Mouse (Mus musculus): Measurements from ENCODE around the gene Hist2h2ab. TPM values are rescaled to one million over a fixed set of nuclear protein-coding genes. Genes with fewer than 3 reads are reported as not detected.
"Not testable (repeated sequence)": the region's sequence is repeated elsewhere in the genome, so short reads cannot be mapped to it uniquely, and the experiment has no call there.

The Hist2h2ab gene
- total RNA-seq, 2 experiments from 2014 or later, result 10.6 to 14.9 TPM

DNA sequence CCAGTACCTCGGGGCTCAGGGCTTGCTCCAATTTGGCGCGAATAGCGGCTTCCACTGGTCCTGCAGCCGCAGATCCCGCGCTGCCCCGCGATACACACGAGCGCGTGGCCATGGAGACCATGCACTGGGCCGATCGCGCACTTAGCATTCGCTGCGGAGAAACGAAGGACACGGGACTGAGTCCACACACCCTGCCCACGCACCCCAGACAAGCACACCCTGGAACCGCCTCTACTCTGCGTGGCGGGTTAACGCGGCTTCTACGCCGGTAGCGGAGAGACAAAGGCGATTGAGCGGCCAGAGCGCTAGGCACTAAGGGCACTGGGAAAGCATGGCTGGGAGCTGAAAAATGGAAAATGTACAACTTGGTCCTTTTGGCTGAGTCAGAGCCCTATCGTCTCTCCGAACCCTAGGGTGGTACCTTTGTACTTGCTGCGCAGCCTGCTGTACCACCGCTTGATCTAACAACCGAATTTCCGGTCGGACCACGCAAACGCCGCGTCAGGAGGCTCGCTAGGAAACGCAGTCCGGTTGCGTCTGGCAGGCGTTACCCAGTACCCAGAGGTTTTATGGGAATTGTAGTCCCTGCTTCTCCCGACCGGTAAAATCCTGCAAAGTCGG, 22.4 kb upstream of the Hist2h2ab start:
- intact Hi-C loops (cut with DNase I), result no loop called here
- peak; percentile 89 to 91 for DNase-seq

DNA sequence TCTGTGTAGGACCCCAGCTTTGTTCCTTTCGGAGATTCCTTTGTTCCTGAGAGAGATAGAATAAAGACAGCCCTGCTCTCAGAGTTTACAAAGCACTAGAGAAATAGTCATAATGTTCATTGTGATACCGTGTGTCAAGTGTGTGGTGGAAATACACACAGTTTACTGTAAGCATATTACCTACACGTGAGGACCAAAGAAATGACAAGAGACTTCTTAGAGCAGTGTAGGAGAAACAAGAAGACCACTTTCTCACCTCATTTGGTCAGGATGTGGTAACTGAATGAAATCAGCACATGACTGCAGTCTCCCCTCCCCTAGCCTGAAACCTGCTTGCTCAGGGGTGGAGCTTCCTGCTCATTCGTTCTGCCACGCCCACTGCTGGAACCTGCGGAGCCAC, 21.5 kb upstream of the Hist2h2ab start:
- DNase-seq, result no peak
- intact Hi-C loops (cut with DNase I), result no loop called here

DNA sequence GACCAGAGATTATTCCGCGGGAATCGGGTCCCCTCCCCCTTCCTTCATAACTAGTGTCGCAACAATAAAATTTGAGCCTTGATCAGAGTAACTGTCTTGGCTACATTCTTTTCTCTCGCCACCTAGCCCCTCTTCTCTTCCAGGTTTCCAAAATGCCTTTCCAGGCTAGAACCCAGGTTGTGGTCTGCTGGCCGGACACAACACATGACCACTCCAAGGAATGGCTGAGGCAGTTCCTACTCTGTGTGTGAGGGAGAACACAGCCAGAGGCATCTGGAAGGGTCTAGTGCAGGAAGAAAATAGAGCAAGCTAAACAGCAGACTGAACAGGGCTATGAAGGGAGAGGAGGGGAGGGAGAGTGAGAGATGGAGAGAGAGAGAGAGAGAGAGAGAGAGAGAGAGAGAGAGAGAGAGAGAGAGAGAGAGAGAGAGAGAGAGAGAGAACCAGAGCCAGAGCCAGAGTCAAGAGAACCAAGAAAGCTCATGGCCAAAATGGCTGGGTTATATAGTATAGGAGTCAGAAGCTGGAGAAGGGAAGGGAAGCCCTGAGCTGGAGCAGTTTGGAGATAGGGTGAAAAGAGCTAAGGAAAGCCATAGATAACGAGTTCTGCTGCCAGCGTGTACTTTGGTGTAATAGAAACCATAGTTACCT, 20.9 kb upstream of the Hist2h2ab start:
- DNase-seq; intact Hi-C loops (cut with DNase I): not testable (repeated sequence)

DNA sequence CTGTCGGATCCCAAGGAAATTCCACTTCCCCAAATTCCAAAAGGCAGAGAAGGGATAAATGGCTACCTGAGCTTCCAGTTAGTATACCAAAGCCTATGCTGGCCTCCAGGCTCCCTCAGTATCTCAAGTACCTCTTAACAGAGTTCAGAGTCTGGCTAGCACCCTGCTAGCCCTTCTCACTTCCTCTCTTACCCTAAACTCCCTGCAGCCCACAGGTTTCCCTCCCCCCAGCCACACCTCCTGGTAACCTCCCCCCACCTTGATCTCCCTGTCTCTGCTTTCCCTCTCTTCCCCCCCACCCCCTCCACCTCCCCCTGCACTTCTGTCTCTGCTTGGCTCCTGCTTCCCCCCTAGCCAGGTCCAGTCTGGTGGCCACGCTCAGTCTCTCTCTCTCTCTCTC, 19.9 kb upstream of the Hist2h2ab start:
- DNase-seq, result no peak
- intact Hi-C loops (cut with DNase I), result no loop called here

DNA sequence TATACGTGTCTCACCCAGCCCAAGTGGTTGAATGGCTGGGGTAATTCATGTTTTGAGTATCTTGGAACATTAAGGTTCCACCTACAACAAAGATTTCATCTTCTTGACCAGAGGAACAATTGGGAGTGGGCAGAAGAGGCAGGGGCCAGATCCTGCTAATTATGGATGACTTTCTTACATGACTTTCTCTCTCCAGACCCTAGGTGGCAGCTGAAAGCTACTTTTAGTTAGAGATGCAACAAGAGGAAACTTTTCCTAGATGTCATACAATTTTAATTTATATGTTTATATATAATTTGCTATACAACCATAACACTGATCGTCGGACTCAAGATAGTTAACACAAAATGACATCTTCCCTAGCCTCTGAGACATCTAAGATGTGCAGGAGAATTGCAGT, 11.8 kb upstream of the Hist2h2ab start:
- intact Hi-C loops (cut with DNase I), result no loop called here
- no peak for DNase-seq

DNA sequence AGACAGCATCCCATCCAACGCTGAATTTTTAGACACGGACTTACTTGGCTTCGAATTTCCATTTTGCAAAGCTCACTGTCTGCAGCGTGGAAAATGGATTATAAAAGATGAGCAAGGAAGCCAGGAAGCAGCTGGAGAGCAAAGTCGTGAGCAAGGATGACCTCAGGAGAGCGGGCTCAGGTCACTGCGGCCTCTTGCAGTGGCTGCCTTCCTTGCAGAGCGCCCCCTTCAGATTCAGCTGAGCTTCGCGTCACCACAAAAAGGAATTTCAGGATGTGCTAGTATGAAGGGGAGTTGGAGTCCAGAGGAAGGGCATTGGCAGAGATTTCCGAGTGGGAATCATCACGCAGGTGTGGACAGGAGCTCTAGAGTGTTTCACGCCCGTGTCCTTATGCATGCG, 10.4 kb upstream of the Hist2h2ab start:
- peak in 1 of 2 experiments; percentile 47 for DNase-seq
- intact Hi-C loops (cut with DNase I), result no loop called here

DNA sequence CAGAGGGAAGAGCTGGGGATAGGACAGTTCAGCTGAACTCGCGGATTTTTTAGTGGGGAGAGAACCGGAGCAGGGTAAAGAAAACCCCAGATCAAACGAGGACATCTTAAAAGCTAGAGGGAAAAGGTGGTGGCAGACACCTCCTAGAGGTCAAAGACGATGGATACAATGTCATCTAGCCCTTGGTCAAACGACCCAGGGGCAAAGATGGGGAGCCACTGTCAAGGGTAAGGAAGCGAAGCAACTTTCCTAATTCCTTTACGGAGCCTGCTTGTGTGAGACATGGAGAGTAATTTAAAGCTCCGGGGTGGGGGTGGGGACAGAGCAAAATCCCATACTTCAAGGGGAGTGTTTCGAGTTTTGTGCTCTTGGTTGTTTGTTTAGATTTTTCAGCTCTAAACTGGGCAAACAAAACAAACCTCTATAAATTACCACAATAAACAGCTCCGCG, 449 bp upstream of the Hist2h2ab start:
- intact Hi-C loops (cut with DNase I), result loop anchor here (5.0 kb wide), 1 partner anchor 152 kb away; no protein-coding TSS in a partner anchor

DNA sequence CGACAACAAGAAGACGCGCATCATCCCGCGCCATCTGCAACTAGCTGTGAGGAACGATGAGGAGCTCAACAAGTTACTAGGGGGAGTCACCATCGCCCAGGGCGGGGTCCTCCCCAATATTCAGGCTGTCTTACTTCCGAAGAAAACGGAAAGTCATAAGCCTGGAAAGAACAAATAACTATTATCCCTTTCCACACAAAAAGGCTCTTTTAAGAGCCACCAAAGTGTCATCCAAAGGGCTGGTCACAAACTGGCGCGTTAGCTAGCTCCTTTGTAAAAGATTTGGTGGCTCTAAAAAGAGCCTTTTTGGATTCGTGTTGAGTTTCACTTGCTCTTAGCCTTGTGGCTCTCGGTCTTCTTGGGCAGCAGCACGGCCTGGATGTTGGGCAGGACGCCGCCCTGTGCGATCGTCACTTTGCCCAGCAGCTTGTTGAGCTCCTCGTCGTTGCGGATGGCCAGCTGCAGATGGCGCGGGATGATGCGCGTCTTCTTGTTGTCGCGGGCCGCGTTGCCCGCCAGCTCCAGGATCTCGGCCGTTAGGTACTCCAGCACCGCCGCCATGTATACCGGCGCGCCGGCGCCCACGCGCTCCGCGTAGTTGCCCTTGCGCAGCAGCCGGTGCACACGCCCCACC, 583 bp downstream of the Hist2h2ab start:
- intact Hi-C loops (cut with DNase I), result loop anchor here (2.0 kb wide), 1 partner anchor 45 kb away; no protein-coding TSS in a partner anchor
- peak in 1 of 2 experiments; percentile 42 for DNase-seq

More for the DNA sequence above, 449 bp upstream of the Hist2h2ab start:
- peak; percentile 53 to 64 for DNase-seq

DNA sequence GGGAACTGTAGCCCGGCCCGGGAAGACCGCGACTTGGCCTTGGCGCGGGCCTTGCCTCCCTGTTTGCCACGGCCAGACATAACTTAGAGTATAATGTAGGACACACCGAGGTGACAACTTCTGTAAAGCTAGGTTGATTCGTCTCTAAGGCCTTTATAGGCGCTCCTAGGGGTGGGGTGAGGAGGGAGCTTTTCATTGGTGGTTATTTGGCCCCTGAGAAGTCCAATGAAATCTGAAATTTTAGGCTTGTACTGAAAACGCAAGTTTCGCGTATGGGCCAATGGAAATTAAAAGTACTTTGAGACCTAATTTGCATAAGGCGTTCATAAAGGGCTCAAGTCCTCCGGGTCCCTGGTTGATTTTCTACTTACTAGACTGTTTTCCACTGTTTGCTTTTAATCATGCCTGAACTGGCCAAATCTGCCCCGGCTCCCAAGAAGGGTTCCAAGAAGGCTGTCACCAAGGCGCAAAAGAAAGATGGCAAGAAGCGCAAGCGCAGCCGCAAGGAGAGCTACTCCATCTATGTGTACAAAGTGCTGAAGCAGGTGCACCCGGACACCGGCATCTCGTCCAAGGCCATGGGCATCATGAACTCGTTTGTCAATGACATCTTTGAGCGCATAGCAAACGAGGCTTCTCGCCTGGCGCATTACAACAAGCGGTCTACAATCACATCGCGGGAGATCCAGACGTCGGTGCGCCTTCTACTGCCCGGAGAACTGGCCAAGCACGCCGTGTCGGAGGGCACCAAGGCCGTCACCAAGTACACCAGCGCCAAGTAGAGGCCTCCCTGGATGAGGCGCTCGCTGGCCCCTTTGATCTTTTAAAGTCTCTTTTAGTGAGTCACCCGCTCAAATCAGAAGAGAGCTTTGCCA, 1.3 kb downstream of the Hist2h2ab start, which contains the start of the genes Hist2h2ac and Hist2h2be:
Gene Hist2h2ac, minus strand, starts transcription at position 116 of the 875 bp plus-strand sequence.
Gene Hist2h2be, plus strand, starts transcription at position 355 of the 875 bp plus-strand sequence.
- peak; percentile 91 to 93 for DNase-seq
- intact Hi-C loops (cut with DNase I), result loop anchor here (2.0 kb wide), 1 partner anchor 46 kb away; no protein-coding TSS in a partner anchor

DNA sequence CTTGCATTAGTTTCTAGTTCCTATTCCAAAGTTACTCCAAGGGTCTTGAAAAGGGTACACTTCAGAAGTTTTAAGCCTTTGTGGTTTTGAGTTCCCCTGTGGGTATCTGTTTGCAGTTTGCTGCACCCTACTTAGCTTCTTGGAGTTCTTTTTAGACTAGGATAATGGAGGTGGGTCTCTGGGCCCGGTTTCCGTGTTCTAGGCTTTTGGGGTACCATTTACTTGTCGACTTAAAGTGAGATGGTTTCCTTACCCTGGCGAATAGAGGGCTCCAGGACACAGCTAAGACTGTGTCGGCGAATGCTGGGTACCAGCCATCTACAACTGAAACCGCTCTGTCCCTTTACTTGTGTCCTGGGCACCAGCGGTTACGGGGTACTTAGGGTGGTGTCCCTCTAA, 2.0 kb downstream of the Hist2h2ab start:
- no peak for DNase-seq
- intact Hi-C loops (cut with DNase I), result loop anchor here (2.0 kb wide), 2 partner anchors 15 to 47 kb away; no protein-coding TSS in a partner anchor

DNA sequence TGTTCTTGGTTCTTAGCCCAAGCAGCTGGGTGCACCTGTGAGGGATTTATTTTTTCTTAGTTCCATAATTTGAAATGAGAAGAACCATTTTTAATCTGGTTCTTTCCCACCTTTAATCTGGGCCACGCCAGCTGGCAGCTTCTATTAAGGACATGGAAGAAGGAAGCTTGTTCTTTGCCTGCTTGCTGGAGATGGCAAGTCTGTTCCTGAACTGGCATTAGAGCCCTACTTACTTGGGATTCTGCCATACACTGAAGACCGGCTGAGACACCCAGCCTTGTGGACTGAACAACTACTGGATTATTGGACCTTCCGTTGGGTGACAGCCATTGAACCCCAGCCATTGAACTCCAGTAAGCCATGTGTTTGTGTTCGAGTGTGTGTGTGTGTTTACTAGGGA, 3.1 kb downstream of the Hist2h2ab start:
- DNase-seq, result no peak
- intact Hi-C loops (cut with DNase I), result loop anchor here (2.0 kb wide), 1 partner anchor 14 kb away; no protein-coding TSS in a partner anchor

DNA sequence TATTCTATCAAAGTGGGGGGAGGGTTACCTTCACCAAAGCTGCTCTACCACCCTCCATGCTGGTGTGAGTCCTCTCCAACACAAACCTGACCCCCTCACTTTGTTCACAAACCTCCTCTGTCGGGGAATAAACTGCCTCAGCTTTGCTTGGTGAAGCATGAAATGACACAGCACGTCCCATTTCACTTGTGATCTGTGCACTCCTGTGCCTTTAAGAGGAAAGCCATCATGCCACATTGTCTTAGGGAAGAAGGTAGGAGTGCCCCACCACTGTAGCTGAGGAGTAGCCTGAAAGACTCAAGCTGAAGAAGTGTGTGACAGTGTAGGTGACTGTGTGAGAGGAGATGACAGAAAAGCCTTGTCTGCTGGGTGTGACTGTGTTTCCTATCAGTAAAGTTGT, 5.8 kb downstream of the Hist2h2ab start:
- intact Hi-C loops (cut with DNase I), result no loop called here
- DNase-seq, result no peak

DNA sequence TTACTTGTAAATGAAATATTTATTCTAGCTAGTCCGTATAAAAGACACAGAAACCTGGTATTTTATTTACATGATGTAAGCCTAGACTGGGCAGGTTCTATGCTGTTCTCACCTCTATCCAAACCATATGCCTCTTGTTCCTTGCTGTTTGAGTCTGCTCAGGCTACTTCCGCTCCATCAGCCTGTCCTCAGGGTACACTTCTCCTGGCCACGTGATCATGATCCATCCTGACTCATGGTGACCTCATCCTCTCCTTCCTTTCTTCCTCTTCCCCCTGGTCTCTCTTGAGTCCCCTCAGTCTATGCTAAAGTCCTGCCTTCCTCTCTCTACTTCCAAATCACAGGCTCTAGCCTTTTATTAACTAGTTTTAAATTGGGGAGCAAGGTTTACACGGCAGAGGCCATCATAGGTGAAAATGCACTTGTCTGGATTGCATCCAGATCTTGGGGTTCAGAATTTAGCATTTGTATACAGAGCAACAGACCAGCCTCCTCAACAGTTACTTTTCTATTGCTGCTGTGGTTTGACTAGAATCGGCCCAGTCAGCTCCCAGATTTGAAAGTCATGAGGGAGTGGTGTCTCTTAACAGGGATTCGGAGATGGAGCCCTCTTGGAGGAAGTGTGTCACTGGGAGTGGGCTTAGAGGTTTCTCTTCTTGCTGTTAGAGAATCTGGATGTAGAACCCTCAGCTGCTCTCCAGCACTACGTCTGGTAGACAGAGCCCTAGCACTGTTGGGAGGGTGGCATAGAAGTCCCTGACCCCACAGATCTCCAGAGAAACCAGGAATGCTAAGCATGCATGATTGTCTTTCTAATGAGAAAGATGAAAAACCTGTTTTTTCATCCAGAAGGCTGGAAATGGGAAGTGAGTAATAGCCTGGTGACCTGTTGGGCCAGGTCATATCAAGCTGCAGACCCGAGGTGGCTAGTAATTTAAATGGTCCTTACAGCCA, 7.3 kb downstream of the Hist2h2ab start:
- no peak for DNase-seq
- intact Hi-C loops (cut with DNase I), result no loop called here

DNA sequence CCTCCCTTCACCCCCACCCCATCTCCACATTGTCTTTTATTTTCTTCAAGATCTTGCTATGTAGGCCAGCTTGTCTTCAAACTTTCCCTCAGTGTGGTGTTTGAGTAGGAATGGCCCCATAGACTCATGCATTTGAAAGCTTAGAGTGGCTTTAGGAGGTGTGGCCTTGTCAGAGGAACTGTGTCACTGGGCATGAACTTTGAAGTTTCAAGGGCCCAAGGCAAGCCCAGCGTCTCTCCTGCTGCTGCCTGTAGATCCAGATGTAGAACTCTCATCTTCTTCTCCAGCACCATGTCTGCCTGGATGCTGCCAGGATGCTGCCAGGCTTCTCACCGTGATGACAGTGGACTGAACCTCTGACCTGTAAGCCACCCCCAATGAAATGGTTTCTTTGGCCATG, 9.2 kb downstream of the Hist2h2ab start:
- intact Hi-C loops (cut with DNase I), result no loop called here
- no peak for DNase-seq

DNA sequence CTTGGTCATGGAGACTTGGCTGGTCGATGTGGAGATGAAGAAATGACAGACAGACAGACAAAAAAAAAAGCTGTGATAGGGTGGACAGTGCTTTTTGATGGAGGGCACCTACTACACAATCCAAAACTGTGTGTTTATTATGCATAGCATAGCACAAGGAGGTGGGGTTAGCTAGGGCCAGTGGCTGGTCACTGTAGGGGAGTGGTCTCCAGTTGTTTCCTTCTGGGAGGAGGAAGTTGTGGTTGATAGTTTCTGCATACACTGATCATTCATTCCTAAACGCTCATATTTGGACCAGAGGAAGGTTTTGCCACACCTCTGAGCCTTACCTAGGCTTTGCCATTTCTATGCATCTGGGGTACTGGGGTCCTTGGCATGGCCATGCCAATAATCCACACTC, 10.7 kb downstream of the Hist2h2ab start:
- intact Hi-C loops (cut with DNase I), result no loop called here

DNA sequence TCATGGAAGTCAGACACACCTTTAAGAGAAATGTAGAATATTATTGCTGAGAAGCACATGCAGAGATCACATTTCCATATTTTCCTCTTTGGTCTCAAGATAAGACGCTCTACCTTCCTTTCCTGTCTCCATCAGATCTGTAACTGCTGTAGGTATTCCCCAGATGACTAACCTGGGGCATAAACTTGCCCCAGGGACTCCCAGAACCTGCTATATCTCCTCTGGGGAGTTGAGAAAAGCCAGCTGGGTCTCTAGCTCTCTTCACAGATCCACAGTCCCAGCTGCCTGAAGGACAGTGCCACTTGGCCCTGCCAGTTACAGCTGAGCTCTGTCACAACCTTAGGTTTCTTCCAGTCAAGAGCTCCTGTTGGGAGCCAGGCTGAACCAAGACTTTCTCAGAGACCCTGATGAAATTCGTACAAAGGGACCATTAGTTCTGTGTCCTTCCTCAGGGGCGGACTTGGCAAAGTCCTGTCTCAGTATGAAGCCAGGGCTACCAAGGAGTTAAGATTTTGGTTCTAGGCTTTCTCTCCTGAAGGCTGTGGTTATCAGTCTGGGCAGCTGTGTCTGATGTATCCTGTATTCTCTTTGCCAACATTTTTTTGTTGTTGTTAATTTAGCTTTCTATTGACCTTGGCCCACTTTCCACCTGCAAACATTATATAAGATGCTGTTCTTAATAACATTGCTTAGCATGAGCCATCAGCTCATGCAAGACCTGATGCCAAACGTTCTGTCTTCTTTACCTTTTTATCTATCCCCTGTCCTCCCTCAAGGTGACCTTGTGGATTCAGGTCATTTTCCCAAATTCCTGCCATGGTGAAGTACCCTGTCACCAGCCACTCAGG, 11.5 kb downstream of the Hist2h2ab start:
- intact Hi-C loops (cut with DNase I), result no loop called here
- DNase-seq, result no peak

More for the DNA sequence above, 10.7 kb downstream of the Hist2h2ab start:
- DNase-seq, result no peak

DNA sequence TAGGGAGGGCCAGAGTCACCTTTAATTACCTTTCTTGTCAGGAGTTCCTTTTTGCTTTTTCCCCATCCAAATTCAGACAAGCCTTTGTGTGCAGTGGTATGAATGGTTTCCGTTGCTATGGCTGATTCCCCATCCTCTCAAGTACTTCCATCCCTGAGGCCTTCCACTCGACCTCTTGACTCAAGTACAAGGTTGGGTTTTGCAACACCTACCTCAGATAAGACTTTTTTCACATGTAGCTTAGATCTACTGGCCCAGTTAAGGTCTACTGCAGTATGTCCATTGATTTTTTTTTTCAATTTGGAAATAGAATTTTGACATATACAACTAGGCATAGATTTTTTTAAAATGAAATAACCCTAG, 12.1 kb downstream of the Hist2h2ab start:
- DNase-seq, result no peak
- intact Hi-C loops (cut with DNase I), result no loop called here

DNA sequence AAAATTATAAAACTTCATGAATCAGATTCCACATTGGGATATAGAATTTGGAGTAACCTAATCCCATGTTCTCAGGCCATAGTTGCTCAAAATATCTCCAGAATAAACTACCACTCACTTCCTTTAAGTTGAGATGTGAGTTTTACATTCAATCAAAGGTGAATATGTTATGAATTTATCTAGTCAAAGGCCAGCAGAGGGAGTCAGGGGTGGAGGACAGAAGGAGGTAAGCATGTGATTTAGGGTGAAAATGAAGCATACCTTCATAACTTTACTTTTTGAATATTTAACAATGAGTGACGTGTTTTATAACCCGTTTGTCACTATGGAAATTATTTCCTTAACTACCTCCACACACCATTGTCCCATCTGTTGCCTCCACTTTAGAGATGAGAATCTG, 15.2 kb downstream of the Hist2h2ab start:
- no peak for DNase-seq
- intact Hi-C loops (cut with DNase I), result no loop called here
